Mouse (Mus musculus) cerebellum, adult 9-10 months (tissue): ENCODE measurements at regions not wholly inside any gene's neighbourhood (a gene's known extent, or its start where the extent isn't known, plus 50 kb on each side); places are given as distances from the start of the nearest gene placed in this dataset.

ENCODE experiments used
- DNase-seq: peaks from one replicate; pipeline ENCODE4 v3.0.0; 2022

DNA sequence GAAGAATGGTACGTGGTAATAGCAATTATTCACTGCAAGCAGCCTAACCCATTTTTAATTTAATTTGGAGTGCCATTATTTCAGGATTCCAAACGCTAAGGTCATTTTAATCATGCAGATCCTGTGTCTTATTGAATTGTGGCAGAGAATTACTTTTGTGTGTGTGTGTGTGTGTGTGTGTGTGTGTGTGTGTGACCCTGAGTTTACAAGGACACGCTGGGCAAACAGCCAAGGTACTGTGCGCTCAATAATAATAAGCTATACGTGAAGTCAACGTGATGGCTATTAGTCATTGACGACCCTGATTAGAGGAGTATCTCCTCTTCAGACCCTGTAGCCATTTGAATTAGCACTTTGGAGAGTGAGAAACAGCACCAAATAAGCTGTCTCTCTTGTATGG is 144.1 kb downstream of the Klf7 start:
- no peak for DNase-seq

DNA sequence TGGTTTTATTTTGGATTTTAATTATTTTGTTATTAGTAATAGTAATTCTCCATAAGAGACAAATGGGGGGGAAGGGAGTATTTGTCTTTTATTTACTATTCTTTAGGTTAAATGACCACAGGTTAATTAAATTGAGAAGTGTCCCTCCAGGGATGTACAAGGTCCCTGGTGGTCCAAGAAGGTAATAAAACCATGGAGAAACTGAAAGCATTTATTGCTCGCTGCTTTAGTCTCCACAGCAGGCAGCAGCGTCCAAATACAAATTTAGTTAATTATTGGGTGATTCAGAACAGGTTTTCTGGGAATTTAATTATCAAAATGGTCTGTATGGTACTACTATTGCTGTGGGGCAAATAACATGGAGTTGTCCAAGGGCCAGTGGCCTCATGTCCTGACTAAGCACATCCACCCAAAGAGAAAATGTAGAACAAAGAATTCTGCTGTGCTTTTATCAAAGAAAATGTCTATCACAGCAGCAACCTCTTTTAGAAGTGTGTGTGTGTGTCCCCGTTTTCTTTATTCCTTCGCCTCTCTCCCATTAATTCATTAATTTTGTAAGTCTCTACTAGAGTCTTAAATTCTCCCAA is 144.7 kb downstream of the Klf7 start:
- DNase-seq = no peak

DNA sequence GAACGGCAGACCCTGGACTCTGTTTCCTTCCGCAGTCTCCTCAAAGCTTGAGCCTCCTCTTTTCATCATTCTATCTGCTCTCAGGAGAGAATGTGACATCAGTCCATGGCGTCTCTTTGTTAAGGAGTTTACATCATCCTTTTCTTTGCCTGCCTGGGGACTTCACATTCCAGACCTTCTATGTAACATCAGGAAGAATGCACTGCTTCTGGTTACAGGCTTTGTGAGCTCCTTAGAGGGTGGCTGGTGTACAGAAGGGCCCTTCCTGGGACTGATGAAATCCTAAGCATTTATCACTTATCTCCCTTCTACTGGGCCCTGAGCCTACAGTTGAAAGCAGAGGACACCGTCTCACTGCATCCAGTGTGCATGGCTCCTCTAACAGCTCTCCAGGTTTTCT is 145.2 kb downstream of the Klf7 start:
- no peak for DNase-seq

DNA sequence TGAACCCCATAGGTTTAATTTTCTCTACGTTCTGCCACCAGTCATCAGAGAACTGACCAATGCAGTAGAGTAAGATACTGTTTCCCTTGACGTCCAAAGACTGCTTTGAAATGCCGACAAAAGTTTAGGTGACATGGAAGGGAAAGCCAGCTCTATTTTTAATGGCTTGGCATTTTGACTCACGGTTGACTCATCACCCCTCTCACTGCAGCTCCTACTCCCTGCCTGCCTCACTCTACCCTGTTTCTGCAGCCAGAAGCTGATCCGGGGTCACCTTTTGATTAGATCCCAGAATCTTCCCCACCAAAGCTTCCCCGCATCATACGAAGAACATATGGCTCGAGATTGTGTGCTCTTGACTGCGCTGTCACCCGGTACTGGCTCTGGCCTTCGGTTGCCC is 154.2 kb downstream of the Klf7 start:
- DNase-seq = no peak

DNA sequence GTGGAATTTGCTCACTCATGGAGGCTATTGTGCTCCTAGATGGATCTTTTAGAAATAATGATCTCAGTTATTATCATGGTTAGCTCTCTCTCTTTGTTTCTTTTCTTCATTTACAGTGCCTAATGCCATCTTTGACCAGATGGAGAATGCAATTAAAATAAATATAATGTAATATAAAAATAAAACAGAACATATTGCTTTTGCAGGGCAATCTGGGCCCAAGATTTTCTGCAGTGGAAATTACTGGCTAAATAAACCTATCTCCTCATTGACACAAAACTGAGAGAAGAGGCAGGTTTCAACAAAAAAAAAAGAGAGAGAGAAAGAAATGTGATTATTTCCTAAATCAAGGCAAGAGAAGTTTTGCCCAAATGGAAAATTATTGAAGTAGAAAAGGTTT is 156.6 kb downstream of the Klf7 start:
- no peak for DNase-seq

DNA sequence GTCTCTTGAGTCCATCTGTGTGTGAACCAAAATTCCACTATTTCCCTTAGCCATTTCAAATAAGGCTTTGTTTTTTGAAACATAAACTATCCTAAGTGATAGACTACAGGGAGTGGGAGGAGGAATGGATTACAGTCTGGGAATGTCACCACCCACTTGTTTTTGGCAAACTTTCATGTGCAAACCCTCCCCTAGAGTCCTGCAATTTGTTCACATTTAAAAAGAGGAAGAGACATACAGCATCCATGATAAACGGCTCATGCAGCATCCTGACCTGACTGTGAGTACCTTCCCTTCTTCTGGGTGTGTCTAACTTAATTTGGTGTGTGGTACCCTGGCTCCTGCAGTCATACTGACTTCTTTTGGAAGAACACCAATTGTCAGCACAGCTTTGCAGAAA is 157.6 kb downstream of the Klf7 start:
- no peak for DNase-seq

DNA sequence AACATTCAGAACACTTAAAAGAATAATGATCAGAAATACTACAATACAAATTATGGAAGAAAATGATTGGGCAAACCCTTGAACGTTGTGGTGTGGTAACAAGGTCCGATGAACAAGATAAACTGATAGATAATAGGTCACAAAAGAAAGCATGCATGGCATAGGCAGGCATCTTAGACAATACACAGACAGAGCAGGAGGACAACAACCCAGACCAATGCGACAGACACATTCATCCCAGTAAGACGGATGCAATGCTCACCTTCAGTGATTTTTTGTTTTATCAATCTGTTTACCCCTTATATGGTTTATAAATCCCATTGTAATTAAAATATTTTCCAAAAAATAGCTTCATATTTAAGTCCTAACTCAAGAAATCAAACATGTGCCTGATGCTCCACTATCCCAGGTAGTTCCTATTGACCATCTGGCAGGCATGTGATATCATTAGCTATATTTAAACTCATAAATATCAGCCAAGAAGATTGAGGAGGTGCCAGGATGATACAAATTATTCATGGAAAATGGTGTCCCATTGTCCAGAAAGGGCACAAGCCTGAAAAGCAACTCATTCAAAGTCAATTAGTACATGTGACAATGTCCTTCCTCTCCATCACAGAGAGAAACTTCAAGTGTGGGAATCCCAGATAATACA is 166.3 kb downstream of the Klf7 start:
- DNase-seq = peak; percentile 96

DNA sequence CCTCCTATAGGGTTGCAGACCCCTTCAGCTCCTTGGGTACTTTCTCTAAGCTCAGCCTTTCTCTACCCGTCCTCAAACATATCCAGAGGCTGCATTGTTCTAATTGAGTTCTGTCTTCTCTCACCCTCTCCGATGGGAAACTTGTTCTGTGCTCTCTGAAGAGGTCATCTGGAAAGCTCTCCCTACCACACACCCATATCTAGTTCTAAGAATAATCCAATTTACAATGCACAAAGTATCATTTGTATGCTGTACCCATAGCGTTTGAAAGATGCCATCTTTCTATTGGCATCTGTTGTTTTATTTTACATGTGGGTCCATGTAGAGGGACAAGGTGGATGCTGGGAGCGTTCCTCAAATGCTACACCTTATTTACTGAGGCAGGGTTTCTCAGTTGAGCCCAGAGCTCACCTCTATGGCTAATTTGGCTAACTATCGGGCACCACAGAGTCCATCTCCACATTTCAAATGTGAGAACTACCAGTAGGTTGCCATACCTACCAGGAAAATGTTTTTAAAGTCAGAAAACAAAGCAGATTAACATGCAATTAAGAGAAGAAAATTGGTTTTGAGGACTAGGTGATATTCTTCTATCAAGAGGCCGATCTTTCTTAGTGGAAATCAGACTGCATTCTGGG is 167.1 kb downstream of the Klf7 start:
- DNase-seq = no peak

DNA sequence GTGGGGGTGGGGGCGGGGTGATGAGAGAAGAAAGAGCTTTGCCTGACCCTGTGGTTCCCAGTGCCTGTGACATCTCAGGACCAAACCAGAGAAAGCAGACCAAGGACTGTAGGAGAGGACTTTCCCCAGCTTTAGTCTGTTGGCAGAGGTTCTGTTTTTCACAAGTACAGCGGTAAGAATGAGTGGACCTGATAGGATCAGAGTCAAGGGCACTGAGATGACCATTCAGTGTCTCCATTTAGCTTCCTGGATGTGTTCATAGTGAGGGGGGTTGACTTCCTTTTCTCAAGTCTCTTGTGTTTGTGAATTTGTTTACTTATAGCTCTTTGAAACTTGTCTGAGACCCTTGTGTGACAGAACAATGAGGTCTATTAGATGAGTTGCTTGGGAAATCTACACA is 167.9 kb downstream of the Klf7 start:
- DNase-seq = no peak

DNA sequence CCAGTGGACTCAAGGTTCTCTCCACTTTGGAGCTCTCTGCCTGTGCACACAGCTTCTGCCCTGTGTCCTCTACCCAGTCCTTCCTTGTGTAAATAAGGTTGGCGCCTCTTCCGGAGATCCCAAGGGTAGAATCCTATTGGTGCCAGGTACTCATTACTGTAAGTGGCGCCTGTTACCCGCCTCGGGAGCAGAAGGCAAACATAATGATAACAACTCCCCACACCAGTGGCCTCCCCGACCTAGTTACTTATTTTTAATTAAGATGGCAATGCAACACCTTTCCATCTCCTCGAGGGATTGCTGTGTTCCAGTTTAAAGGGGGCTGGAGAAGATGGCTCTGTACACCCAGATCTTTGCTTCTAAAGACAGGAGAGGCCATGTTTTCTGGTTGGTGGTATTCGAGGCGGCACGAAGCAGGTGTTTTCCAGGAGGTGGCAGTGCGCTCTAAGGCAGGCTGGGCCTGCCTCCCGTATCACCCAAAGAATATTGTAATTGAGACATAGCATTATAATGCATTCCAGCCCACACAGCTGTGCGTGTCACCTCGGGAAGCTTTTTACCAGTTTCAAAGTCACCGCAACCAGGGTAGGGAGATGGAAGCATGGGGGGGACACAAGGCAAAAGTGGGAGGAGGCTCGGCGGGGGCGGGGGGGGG is 168.7 kb downstream of the Klf7 start:
- peak; percentile 71 for DNase-seq

DNA sequence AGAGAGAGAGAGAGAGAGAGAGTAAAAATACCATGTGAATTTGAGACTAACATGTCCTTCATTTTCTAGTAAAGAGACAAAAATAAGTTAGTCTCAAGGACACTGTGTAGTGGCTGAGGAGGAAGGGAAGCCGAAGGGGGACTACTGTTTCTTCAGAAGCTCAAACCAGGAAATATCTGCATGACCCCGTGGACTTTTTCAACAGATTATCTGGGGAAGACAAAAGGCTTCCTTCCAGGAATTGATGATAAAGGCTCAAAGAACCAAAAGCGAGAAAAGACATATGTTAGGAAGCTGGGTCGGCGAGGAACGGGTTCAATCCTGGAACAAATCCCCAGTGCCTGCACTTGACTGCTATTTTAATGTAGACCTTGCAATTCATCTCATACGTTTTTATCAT is 170.4 kb downstream of the Klf7 start:
- DNase-seq = no peak

DNA sequence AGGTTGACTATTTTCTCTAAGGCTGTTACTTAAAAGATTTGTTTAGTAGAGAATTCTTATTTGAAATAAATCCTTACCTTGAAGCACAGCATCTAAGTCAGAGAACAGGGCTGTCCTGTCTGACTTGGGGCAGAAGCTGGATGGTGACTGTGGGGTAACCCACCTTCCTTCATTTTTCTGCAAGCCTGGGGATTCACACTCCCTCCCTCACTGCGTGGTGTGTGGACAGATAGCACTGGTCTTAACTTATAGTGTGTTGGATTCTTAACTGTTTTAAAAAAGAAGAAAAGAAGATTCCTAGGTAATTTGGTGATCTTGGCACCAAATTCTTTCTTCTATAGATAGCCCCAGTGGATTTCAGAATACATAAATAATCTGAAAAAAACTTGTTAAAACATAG is 174.8 kb downstream of the Klf7 start:
- DNase-seq = no peak

DNA sequence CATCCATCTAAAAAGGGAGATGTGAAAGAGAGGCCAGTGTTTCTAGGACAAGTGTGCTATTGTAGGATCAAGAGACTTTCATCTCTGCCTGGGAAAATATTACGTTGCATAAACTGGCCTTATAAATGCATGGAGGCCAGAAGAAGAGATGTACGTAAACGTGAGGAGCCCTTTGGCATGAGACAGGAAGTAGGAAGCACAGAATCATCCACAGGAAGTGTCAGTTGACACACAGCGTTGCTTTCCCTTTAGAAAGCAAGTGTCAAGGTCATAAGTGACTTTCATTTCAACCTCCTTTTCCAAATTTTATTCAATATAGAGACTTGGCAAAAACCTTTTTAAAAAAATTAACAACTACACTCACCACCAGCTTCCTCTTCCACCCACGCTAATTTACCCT is 175.2 kb downstream of the Klf7 start:
- no peak for DNase-seq

DNA sequence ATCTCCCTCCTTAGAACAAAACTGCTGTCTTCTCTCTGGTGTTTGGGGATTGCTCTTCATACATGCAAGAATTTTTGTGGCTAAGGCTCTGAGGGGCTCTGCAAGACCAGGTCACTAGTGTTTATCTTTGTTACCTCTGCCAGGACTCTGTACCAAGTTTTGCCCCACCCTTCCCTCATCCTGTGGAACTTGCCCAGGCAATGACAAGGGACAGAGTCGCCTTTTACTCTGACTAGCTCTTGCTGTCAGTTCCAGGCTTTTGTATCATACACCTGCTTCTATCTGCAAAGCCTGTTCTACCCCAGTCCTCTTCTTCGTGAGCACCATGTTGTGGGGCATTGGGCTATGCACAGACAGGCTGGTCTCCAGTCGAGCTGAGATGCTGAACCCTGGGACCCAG is 175.7 kb upstream of the 4933402D24Rik start:
- DNase-seq = no peak

DNA sequence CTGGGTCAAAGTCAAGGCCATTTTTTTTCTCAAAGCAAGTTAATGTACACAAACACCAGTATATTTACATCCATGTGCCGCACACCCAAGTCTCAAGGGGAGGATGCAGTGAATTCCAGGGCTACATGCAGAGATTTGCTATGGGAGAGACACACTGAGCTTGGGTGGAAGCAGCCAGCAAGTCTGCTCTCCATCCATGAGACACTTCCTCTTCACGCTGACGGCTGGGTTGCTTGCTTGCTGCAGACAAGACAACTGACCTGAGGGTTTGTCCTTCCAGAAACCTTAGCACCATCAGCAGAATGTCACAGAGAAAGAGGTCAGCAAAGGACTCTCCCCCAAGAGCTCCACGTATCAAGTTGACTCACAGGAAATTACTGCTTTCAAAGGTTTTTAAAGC is 169.3 kb upstream of the 4933402D24Rik start:
- DNase-seq = no peak

DNA sequence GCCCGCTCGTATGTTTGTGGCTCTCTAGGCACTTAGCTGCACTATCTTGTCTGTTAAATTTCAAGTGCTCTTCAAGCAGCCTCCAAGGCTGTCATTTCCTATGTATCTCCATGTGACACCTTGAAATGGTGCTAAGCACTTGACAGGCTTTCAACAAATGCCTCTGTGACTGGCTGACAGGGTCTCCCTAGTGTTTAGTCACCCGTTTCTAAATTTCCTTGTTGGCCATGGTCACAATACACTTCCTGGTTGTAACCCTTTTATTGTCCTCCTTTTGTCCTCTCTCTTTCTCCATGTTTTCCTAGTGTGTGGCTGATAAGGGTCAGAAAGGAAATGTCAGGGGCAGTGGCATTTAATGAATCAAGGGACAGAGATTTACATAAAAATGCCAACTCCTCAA is 168.4 kb upstream of the 4933402D24Rik start:
- DNase-seq = no peak

DNA sequence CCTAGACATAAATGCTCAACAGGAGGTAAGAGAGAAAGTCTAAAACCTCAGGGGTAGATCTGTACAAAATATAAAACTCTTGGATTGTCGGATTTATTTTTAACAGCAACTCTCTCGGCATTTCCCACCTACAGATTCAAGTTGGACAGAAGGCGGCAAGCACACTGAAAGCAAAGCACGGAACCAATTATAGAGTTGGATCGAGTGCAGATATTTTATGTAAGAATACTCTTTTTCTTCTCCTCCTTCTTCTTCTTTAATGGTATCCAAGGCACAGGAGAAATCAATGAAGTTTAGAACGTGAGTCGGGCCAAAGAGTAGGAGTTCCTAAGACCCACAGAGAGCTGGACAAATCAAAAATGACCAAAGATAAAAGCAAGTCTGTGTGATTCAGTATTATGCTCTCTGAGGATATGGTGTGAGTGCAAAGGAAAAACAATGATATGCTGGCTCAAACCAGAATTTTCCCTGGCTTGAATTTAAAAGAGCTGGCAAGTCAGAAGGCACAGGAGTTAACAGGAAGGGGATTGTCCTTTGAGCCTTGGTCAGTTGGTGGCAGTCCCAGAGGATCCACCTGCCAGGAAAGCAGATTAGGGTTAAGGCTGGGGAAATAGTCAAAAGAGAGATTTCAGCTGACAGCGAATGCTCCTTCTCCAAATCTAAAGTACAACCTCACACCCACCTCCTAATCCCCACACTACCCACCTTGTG is 165.7 kb upstream of the 4933402D24Rik start:
- DNase-seq = no peak

DNA sequence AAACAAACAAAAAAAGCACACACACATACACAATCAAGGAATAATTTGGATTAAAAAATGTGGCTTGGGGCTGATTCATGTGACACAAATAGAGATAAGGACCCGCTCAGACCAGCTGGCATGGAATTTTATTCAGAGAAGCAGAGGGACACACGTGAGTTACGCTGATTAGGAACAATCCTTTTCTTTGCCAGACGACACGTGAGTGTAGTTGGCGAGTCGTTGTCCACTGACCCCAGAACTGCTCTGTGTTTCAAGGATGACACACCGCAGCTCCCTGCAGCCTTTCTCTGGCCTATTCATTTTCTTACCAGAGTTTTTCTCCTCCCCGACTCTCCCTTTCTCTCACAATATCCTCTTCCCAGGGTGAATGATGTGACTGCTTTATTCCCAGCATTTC is 163.4 kb upstream of the 4933402D24Rik start:
- no peak for DNase-seq

DNA sequence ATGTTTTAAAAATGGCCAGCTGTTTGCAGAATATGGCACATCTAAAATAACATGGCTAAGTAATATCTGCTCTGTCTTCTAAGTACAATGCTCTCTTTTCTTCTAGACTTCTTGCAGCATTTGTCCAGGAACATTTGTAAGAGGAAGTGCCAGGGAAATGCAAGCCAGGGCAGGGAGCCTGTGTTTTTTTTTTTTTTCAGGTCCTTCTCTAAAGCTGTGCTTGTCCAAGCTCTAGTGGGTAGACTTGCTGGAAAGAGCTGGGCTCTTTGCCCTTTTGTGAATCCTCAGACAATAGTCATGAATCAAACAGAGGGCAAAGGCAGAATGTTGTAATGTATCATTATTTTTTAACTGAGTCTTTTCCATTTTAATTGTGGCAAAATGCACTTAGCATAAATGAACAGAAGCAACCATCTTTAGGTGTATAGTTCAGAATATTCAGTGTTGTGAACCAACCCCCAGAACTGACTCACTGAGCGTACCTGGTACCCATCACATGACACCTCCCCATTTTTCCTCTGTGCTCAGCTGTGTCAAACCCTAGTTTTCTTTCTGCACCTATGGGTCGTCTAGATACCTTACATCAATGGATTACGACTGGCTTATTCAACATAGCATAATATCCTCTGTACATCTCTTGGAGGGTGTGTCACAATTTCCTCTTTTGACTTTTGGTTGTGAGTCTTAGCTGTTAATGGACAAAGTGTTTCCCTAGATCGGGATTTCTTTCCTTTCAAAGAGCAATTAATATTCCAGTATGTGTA is 160.5 kb upstream of the 4933402D24Rik start:
- DNase-seq = peak; percentile 73

DNA sequence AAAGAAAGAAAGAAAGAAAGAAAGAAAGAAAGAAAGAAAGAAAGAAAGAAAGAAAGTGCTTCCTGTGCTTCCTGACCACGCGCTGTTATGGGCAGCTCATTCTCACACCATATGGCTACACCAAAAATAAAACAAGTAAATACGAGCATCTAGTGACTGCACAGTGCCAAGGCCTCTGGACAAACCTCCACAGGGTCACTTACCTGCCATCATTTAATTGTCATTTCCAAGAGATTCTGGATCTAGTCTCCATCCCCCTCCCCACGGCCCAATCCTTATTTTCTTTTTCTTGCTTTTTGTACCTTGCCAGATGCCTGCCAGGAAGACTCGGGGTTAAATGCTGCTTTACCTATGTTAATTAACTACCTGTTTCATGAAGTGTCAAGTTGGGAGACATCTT is 159.8 kb upstream of the 4933402D24Rik start:
- peak; percentile 78 for DNase-seq

DNA sequence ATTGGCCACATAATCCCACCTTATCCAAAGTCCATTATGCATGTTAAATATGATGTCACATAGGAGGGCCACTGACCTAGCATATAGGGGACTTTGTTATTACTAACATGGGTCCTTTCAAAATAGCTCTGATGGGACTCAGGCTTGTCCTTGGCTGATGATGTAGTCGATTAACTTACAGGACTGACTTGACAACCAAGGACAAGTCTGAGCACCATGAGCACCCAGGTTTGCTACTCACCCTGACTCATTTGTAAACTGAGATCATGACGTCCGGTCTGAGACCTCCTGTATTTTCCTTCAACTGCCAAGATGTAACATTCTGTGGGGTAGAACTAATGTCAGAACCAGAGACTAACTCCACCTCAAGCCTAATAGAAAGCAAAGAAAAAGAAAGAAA is 159.3 kb upstream of the 4933402D24Rik start:
- DNase-seq = peak; percentile 29

DNA sequence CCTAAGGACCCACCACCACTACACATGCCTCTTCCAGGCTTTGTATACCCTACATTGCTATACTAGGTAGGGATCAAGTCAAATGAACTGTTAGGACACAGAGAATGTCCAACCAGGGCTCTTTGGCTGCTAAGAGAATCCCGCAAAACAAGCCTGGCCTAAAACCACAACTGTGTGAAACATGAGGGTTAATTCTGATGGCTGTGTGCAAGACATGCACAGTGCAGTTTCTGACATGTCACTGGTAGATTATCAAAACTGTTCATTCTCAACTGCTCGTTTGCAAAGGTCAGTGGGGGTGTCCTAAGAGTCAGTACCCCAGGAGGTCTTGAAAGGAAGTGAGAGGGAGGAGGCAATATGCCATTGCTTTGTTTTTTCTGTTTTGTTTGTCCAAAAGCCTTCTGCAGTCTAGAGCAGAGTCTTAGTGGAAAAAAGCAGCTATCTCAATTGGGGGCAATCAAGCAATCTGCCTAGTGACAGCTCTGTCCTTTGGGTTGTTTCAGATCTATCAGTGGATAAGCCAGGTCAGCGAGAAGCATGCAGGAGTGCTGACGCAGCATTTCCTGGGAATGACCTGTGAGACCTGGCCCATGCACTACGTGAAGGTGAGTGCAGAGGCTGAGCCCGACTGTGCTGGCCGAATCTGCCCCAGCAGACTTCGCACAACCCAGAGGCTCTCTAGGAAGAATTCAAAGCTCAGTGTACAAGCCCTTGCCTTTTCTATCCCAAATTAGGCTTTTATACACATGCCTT is 151.3 kb upstream of the 4933402D24Rik start:
- DNase-seq = no peak
